Mouse (Mus musculus): ENCODE results near the gene Son. TPM values are rescaled to one million over a fixed set of nuclear protein-coding genes. Genes with fewer than 3 reads are reported as not detected.

Son gene
- polyA plus RNA-seq, 1 experiment from 2014 or later = 130 TPM

DNA sequence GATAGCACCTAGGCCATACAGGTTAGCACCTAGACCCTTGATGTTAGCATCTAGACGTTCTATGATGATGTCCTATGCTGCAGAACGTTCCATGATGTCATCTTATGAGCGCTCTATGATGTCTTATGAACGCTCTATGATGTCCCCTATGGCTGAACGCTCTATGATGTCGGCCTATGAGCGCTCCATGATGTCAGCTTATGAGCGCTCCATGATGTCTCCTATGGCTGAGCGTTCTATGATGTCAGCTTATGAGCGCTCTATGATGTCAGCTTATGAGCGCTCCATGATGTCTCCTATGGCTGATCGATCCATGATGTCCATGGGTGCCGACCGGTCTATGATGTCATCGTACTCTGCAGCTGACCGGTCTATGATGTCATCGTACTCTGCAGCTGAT is 10.0 kb downstream of the Son start:
- no peak overlapping the region for H3K4me3 ChIP-seq (ENCODE audit: low read depth, low read length)
- ATAC-seq (ENCODE audit: insufficient read depth, low FRiP score, low TSS enrichment) (no peak), DNase-seq (ENCODE audit: low spot score) (no peak)
- peaks cover 62% of the 10 kb centered on the region for H3K36me3 ChIP-seq (ENCODE audit: control insufficient read depth, insufficient read depth, low read length)
- no peak overlapping the region for H3K4me2 ChIP-seq (ENCODE audit: low read depth)
- H3K9ac ChIP-seq (ENCODE audit: low read length) = no peak overlapping the region
- H3K27me3 ChIP-seq (ENCODE audit: control insufficient read depth, insufficient read depth, low read length) = no peaks in the 10 kb centered on the region
- no peaks in the 10 kb centered on the region for H3K9me3 ChIP-seq (ENCODE audit: control insufficient read depth, low read length)
- no peak overlapping the region for H3K27ac ChIP-seq (ENCODE audit: low read depth, low read length)
- H3K4me1 ChIP-seq (ENCODE audit: control insufficient read depth, insufficient read depth, low read length) = no peaks in the 10 kb centered on the region; the same call in 1 of the 2 replicates
- WGBS = 97% methylated on average over 17 of the region's 17 CpGs

DNA sequence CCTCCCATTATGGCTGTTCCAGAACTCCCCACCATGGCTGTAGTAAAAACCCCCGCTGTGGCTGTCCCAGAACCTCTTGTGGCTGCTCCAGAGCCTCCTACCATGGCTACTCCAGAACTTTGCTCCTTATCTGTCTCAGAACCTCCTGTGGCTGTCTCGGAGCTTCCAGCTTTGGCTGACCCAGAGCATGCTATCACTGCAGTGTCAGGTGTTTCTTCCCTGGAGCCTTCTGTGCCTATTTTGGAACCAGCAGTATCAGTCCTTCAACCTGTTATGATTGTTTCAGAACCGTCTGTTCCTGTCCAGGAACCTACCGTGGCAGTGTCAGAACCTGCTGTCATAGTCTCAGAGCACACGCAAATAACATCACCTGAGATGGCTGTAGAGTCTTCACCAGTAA is 11.2 kb downstream of the Son start:
- Histone ChIP-seq H3K9me3 (ENCODE audit: control insufficient read depth, low read length) (no peaks in the 10 kb centered on the region), H3K27me3 (ENCODE audit: control insufficient read depth, insufficient read depth, low read length) (no peaks in the 10 kb centered on the region), H3K36me3 (ENCODE audit: control insufficient read depth, insufficient read depth, low read length) (peaks cover 63% of the 10 kb centered on the region), H3K9ac (ENCODE audit: low read length) (no peak overlapping the region), H3K27ac (ENCODE audit: low read depth, low read length) (no peak overlapping the region), H3K4me1 (ENCODE audit: control insufficient read depth, insufficient read depth, low read length) (no peaks in the 10 kb centered on the region; the same call in 1 of the 2 replicates), H3K4me2 (ENCODE audit: low read depth) (no peak overlapping the region), H3K4me3 (ENCODE audit: low read depth, low read length) (no peak overlapping the region)
- WGBS = 98% methylated on average over 5 of the region's 5 CpGs
- ATAC-seq (ENCODE audit: insufficient read depth, low FRiP score, low TSS enrichment) (no peak), DNase-seq (ENCODE audit: low spot score) (no peak)

DNA sequence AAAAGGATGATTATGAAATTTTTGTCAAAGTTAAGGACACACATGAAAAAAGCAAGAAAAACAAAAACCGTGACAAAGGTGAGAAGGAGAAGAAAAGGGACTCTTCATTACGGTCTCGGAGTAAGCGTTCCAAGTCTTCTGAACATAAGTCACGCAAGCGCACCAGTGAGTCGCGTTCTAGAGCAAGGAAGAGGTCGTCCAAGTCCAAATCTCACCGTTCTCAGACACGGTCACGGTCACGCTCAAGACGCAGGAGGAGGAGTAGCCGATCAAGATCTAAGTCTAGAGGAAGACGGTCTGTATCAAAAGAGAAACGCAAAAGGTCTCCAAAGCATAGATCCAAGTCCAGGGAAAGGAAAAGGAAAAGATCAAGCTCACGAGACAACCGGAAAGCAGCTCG is 12.5 kb downstream of the Son start:
- Histone ChIP-seq H3K4me3 (ENCODE audit: low read depth, low read length) (no peak overlapping the region), H3K9me3 (ENCODE audit: control insufficient read depth, low read length) (no peaks in the 10 kb centered on the region), H3K4me1 (ENCODE audit: control insufficient read depth, insufficient read depth, low read length) (no peaks in the 10 kb centered on the region; the same call in 1 of the 2 replicates), H3K27me3 (ENCODE audit: control insufficient read depth, insufficient read depth, low read length) (no peaks in the 10 kb centered on the region), H3K9ac (ENCODE audit: low read length) (no peak overlapping the region), H3K36me3 (ENCODE audit: control insufficient read depth, insufficient read depth, low read length) (peaks cover 67% of the 10 kb centered on the region), H3K4me2 (ENCODE audit: low read depth) (no peak overlapping the region), H3K27ac (ENCODE audit: low read depth, low read length) (no peak overlapping the region)
- 97% methylated on average over 20 of the region's 20 CpGs for WGBS
- DNase-seq (ENCODE audit: low spot score) (no peak), ATAC-seq (ENCODE audit: insufficient read depth, low FRiP score, low TSS enrichment) (no peak)

DNA sequence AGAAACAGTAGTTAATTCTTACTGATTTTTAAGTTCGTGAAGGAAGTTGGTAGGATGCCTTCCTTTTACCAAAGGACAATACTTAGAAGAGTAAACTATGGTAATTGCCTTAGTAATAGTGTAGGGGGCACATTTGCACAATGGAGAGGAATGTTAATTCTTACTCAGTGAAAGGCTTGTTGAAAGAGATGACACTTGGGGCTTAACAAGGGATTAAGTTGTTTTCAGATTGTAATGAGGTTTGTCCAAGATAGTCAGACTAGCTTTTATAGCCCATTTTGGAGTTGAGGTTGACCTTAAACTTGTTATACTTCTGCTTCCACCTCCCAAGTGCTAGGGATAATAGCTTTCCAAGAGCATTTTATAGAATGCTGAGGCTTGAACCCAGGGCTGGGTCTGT is 14.1 kb downstream of the Son start:
- Histone ChIP-seq H3K4me2 (ENCODE audit: low read depth) (no peak overlapping the region), H3K27ac (ENCODE audit: low read depth, low read length) (no peak overlapping the region), H3K9me3 (ENCODE audit: control insufficient read depth, low read length) (no peaks in the 10 kb centered on the region), H3K4me3 (ENCODE audit: low read depth, low read length) (no peak overlapping the region), H3K27me3 (ENCODE audit: control insufficient read depth, insufficient read depth, low read length) (no peaks in the 10 kb centered on the region), H3K4me1 (ENCODE audit: control insufficient read depth, insufficient read depth, low read length) (no peaks in the 10 kb centered on the region; the same call in 1 of the 2 replicates), H3K36me3 (ENCODE audit: control insufficient read depth, insufficient read depth, low read length) (peaks cover 54% of the 10 kb centered on the region), H3K9ac (ENCODE audit: low read length) (no peak overlapping the region)
- WGBS = 66% methylated on average over 1 of the region's 1 CpGs
- ATAC-seq (ENCODE audit: insufficient read depth, low FRiP score, low TSS enrichment) (no peak), DNase-seq (ENCODE audit: low spot score) (no peak)

DNA sequence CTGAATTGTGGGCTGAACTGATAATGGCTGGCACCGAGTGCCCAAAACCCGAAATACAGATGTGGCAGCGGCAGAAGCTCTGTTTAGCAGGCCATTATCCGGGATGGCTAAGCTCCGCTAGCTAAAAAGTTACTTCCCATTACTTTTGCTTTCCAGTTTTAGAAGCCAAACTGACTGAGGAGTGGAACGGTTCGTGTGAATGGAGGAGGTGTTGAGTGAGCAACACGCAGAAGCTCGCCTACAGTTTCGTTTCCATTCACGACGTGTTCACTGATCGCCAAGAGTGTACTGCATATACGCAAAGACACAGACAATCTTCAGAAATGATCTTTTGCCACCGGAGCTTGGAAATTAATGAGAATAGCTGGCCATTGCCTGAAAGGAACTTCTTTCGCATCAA is 15.0 kb downstream of the Son start:
- Histone ChIP-seq H3K4me2 (ENCODE audit: low read depth) (no peak overlapping the region), H3K9me3 (ENCODE audit: control insufficient read depth, low read length) (no peaks in the 10 kb centered on the region), H3K27me3 (ENCODE audit: control insufficient read depth, insufficient read depth, low read length) (no peaks in the 10 kb centered on the region), H3K9ac (ENCODE audit: low read length) (no peak overlapping the region), H3K36me3 (ENCODE audit: control insufficient read depth, insufficient read depth, low read length) (peaks cover 53% of the 10 kb centered on the region), H3K27ac (ENCODE audit: low read depth, low read length) (no peak overlapping the region), H3K4me1 (ENCODE audit: control insufficient read depth, insufficient read depth, low read length) (no peaks in the 10 kb centered on the region; the same call in 1 of the 2 replicates), H3K4me3 (ENCODE audit: low read depth, low read length) (no peak overlapping the region)
- 95% methylated on average over 16 of the region's 16 CpGs for WGBS
- DNase-seq (ENCODE audit: low spot score) (no peak), ATAC-seq (ENCODE audit: insufficient read depth, low FRiP score, low TSS enrichment) (no peak)

DNA sequence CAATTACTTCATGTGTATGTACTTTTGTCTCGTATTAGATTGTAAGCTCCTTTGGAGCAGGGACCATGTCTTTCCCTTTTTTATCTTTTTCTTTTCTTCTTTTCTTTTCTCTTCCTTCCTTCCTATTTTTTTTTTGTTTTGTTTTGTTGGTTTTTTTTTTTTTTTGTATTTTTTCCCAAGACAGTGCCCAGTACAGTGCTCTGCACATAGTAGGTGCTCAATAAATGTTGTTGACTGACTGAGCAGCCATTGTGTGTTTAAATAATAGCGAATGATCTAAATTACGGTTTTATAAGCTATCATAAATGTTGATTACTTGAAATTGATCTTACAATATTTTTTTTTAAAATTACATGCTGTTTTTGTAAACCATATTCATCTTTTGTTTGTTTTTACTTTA is 16.5 kb downstream of the Son start:
- Histone ChIP-seq H3K4me2 (ENCODE audit: low read depth) (no peak overlapping the region), H3K27me3 (ENCODE audit: control insufficient read depth, insufficient read depth, low read length) (no peaks in the 10 kb centered on the region), H3K4me1 (ENCODE audit: control insufficient read depth, insufficient read depth, low read length) (no peaks in the 10 kb centered on the region; the same call in 1 of the 2 replicates), H3K27ac (ENCODE audit: low read depth, low read length) (no peak overlapping the region), H3K4me3 (ENCODE audit: low read depth, low read length) (no peak overlapping the region), H3K9me3 (ENCODE audit: control insufficient read depth, low read length) (no peaks in the 10 kb centered on the region), H3K9ac (ENCODE audit: low read length) (no peak overlapping the region), H3K36me3 (ENCODE audit: control insufficient read depth, insufficient read depth, low read length) (peaks cover 39% of the 10 kb centered on the region)
- ATAC-seq (ENCODE audit: insufficient read depth, low FRiP score, low TSS enrichment) (no peak), DNase-seq (ENCODE audit: low spot score) (no peak)
- 97% methylated on average over 3 of the region's 3 CpGs for WGBS

DNA sequence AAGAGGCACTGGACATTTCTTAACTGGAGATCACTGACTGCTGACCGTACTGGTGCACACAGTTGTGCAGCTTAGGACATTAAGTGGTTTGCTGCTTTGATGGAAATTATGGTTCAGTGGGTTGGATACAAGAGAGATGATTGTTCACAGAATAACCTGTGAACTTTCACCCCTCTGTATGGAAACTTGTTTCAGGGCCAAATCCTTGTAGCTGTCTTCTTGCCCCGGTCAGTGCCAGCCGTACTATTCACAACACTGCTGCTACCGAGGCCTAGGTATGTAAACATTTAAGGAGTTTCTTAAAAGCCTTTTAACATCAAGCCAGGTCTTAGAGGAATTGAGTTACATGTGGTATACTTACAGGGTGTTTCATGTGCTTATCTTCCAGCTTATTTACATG is 27.2 kb downstream of the Son start:
- 87% methylated on average over 4 of the region's 4 CpGs for WGBS
- DNase-seq (ENCODE audit: low spot score) (no peak), ATAC-seq (ENCODE audit: insufficient read depth, low FRiP score, low TSS enrichment) (no peak)
- H3K4me1 ChIP-seq (ENCODE audit: control insufficient read depth, insufficient read depth, low read length) = no peaks in the 10 kb centered on the region
- H3K27ac ChIP-seq (ENCODE audit: low read depth, low read length) = no peak overlapping the region
- H3K36me3 ChIP-seq (ENCODE audit: control insufficient read depth, insufficient read depth, low read length) = peaks cover 27% of the 10 kb centered on the region
- no peak overlapping the region for H3K4me2 ChIP-seq (ENCODE audit: low read depth)
- no peak overlapping the region for H3K9ac ChIP-seq (ENCODE audit: low read length)
- H3K9me3 ChIP-seq (ENCODE audit: control insufficient read depth, low read length) = no peaks in the 10 kb centered on the region
- H3K4me3 ChIP-seq (ENCODE audit: low read depth, low read length) = no peak overlapping the region
- no peaks in the 10 kb centered on the region for H3K27me3 ChIP-seq (ENCODE audit: control insufficient read depth, insufficient read depth, low read length)

DNA sequence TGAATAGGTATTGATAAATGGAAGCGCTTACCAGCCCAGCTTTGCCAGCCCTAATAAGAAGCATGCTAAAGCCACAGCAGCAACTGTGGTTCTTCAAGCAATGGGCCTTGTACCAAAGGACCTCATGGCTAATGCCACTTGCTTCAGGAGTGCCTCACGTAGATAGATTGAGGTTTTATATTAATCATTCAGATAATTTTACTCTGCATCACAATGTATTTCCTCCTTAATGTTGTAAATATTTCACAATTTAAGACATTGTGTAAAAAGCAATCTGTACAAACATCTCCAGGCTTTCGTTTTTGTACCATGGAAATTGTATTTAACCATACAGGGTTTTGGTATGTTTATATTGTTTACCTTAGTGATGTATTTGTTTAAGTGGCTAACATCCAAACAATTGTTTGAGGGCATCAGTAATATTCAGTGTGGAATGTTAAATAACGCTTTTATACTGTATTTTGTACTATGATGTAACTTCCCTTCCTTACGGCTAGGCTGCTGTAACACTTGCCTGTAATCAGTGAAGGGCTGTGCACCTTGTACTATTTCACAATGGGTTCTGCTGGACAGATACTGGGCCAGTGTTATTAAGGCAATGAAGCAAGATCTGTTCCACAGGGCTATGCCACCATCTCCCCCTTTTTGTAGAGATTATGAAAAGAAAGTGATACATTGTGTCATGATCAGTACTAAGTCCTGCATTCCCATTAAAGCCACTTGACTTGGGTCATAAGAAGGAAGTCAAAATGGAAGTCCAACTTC is 31.0 kb downstream of the Son start:
- Histone ChIP-seq H3K36me3 (ENCODE audit: control insufficient read depth, insufficient read depth, low read length) (peaks cover 23% of the 10 kb centered on the region), H3K4me1 (ENCODE audit: control insufficient read depth, insufficient read depth, low read length) (no peaks in the 10 kb centered on the region), H3K9ac (ENCODE audit: low read length) (no peak overlapping the region), H3K27me3 (ENCODE audit: control insufficient read depth, insufficient read depth, low read length) (no peaks in the 10 kb centered on the region), H3K4me3 (ENCODE audit: low read depth, low read length) (no peak overlapping the region), H3K4me2 (ENCODE audit: low read depth) (no peak overlapping the region), H3K27ac (ENCODE audit: low read depth, low read length) (no peak overlapping the region), H3K9me3 (ENCODE audit: control insufficient read depth, low read length) (no peaks in the 10 kb centered on the region)
- ATAC-seq (ENCODE audit: insufficient read depth, low FRiP score, low TSS enrichment) (no peak), DNase-seq (ENCODE audit: low spot score) (no peak)
- WGBS = 95% methylated on average over 5 of the region's 5 CpGs

DNA sequence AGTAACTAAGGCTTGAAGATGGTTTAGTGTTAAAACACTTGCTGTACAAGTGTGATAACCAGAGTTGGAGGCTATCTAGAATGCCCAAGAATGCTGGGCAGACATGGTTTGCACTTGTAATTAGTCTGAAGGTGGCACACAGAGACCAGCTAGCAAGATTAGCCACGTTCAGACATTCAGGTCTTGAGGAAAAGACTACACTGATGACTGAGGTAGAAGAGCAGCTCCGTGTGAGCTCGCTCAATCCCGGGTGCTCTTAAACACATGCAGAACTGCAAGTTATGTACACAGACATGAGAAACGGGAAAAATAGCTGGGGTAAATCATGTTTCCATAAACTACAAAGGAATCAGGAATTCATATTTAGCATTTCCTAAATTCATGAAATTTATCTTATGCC is 33.4 kb downstream of the Son start:
- ATAC-seq (ENCODE audit: insufficient read depth, low FRiP score, low TSS enrichment) = no peak
- no peaks in the 10 kb centered on the region for H3K9me3 ChIP-seq (ENCODE audit: control insufficient read depth, low read length)

More for the DNA sequence above, 33.4 kb downstream of the Son start:
- H3K36me3 ChIP-seq (ENCODE audit: control insufficient read depth, insufficient read depth, low read length) = peaks cover 24% of the 10 kb centered on the region
- H3K27me3 ChIP-seq (ENCODE audit: control insufficient read depth, insufficient read depth, low read length) = no peaks in the 10 kb centered on the region
- H3K9ac ChIP-seq (ENCODE audit: low read length) = no peak overlapping the region
- no peak overlapping the region for H3K4me2 ChIP-seq (ENCODE audit: low read depth)
- H3K27ac ChIP-seq (ENCODE audit: low read depth, low read length) = no peak overlapping the region
- no peaks in the 10 kb centered on the region for H3K4me1 ChIP-seq (ENCODE audit: control insufficient read depth, insufficient read depth, low read length)
- WGBS = 86% methylated on average over 5 of the region's 5 CpGs
- no peak for DNase-seq (ENCODE audit: low spot score)
- no peak overlapping the region for H3K4me3 ChIP-seq (ENCODE audit: low read depth, low read length)

Data from neural tube, embryonic 11.5 days (tissue).